Mouse (Mus musculus) forelimb bud, embryonic 11.5 days (tissue): Measurements from ENCODE around the gene Resp18.
"Not testable (repeated sequence)": the region's sequence is repeated elsewhere in the genome, so short reads cannot be mapped to it uniquely, and the experiment has no call there.

Experiments used
- DNase-seq: peaks from one replicate; pipeline ENCODE4 v3.0.0-alpha.2; 2012; ENCODE audit warnings: low read depth, low spot score

Gene Resp18

DNA sequence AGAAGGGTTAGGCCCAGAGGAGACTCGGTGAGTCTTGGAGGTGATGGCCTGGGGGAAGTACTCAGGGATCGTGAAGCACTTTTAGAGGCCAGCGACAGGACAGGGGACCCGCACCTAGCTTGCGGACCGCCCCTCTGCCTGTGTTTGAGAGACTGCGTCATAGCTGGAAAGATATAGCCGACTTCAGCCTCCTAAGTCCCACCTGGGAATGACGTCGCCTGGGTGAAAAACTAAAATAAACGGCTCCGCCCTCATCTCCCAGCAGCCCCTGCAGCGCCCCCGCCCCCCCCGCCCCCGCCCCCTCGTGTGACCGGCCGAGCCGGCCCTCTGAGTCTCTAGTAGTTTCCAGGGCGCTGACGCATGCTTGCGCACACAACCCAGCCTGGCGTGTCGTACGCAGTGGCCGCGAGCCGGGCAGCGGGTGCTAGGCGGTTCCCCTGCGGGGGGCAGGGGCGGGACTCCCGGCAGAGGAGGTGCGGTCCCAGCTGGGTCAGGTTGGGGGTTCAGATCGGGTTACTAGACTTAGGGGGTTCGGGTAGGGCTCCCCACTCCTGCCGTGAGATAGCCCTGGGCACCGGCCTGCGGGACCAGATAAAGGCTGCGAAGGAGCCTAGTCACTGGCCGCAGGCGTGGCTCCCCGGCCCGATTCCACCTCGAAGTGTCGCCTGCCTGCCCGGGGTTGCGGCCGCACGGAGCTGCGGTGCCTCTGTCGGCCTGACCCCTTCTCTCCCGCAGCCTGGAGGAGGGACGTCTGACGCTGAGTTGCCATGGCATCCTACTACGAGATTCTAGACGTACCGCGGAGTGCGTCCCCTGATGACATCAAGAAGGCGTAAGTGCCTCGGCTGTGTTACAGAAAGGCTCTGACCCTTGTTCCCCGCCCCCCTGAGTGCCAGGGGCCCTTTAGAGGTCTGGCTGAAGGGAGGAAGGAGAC lies 41.8 kb downstream of the Resp18 start, which contains the start of gene Dnajb2:
Gene Dnajb2, plus strand, starts transcription at position 290 of the 934 bp plus-strand sequence.
- DNase-seq, result peak; percentile 77

DNA sequence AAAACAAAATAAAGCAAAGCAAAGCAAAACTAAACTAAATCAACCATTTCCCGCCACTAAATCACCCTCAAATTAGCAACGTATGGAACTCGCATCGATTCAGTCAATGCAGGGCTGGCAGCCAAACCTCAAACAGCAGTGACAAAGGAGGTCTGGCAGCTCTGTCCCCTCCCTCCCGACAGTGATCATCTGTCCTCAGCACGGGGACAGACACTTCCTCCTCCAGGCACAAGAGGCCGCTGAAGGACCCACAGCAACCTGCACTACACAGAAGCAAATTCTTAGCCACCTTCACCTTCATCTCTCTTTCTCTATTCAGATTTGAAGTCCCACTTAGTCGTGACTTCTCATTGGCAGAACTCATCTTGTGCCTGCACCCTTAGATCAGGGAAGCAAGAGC lies 43.6 kb downstream of the Resp18 start:
- peak; percentile 38 for DNase-seq

DNA sequence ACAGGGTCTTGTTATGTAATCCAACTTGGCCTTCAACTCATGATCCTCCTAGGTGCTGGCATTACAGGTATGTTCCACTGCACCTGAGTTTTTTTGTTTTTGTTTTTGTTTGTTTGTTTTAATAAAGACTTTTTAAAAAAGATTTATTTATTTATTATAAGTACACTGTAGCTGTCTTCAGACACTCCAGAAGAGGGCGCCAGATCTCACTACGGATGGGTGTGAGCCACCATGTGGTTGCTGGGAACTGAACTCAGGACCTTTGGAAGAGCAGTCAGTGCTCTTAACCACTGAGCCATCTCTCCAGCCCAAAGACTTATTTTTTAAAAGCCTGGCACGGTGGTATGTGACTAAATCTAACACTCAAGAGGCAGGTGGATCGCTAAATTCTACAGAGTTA lies 45.7 kb downstream of the Resp18 start:
- not testable (repeated sequence) for DNase-seq

DNA sequence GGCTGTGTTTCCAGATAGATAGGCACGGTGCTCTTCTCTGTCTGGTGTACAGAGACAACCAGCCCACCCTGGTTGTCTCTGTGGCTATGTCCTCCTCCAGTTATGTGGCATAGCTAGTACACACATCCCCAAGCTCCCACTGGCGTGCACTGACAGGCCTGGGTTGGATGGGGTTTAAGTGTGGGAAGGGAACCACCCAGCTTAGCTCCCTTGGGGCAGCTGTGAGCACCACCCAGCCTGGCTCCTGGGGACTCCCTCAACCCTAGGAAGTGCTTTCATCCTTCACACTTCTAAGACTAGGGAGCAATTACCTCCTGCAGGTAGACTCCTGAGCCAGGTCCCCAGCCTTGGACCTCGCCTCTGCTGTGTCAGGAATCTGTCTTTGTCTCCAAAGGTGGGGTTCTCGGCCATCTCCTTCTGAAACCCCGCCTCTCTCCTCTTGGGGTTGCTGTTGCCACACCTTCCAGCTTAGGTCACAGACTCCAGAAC lies 46.5 kb downstream of the Resp18 start, which contains the start of gene A630095N17Rik:
Gene A630095N17Rik, minus strand, starts transcription at position 439 of the 489 bp plus-strand sequence.
- no peak for DNase-seq

DNA sequence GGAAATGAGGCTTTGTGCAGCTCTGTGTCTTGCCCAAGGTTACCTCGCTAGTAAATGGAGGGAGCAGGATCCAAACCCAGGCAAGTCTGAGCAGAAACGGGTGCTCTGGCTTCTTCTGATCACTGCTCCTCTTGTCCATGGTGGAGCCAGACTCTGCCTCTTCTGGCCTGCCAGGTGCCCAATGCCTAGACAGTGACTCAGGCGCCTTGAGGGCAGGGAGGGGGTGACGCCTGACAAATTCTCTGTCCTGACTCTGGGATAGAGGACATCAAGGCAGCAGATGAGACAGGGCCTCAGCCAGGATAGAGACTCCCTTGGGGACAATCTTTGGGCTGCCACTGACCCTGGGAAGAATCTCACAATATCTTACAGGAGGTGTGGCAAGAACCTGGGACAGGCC lies 47.0 kb downstream of the Resp18 start:
- no peak for DNase-seq

DNA sequence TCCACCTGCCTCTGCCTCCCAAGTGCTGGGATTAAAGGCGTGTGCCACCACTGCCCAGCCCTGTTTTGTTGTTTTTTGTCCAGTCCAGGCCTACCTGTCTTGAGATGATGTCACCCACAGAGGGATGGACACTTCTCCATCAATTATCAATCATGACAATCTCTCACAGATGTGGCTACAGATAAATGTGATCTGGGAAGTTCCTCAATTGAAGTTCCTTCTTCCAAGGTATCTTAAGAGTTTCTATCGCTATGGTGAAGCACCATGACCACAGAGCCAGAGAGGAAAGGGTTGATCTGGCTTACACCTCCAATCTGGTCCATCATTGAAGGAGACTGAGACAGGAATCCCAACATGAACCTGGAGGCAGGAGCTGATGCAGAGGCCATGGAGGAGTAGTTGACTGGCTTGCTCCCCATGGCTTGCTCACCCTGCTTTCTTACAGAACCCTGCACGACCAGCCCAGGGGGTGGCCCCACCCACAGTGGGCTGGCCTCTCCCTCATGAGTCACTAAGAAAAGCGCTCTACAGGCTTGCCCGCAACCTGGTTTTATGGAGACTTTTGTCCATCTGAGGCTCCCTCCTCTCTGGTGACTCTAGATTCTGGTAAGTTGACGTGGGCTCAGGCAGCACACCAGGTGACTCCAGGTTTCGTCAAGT lies 47.8 kb downstream of the Resp18 start:
- no peak for DNase-seq

DNA sequence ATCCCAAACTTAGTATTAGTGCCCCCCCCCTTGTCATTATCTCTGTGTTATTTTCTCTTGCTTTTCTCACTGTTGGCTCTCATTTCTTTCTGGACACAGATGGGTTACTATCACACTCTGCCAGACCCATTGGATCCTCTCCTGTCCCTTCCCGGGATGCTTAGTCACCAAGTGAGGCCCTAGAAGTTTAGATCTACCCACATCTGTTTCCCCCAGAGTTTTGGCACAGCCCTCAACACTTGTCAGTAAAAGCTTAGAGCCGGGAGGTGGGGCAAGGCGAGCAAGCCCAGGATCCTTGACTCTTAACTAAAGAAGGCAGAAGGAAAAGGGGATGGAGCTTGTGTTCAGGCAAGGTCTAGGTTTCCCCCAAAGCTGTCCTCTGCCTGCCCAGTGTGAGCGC lies 49.1 kb downstream of the Resp18 start:
- DNase-seq, result no peak

DNA sequence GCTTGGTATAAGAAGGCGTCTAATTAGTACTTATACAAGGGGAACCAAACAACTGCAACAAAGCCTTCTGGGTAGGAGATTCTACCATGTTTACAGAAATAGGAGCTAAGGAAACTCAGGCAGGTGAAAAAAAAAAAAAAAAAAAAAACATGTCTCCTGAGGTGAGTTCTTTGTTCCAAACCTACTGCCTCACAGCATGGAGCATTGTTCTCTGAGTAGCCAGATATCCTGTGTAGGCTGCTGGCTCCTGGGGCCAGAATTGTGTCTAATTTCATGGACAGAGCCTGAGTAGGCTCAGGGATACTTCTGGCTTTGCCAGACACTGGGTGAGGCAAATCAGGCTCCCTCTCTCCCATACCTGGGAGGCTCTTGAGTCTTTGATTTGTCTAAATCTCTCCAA lies 50.6 kb downstream of the Resp18 start:
- DNase-seq, result no peak

DNA sequence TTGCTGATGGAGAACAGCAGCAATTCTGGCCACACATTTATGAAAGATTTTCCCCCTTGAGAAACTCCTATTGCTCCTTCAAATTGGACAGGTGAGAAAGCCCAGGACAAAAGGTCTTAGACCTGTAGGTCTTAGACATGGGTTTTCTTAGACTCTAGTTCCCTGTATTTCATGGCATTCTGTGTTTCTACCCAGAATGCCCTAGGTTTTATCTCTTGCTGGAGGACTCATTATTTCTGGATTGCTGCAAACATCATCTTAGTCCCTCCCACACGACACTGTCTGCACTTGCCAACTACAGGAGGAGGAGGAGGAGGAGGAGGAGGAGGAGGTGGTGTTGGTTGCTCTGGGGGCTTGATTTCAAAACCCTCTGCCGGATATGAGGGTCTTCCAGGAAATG lies 52.1 kb downstream of the Resp18 start:
- DNase-seq, result no peak

DNA sequence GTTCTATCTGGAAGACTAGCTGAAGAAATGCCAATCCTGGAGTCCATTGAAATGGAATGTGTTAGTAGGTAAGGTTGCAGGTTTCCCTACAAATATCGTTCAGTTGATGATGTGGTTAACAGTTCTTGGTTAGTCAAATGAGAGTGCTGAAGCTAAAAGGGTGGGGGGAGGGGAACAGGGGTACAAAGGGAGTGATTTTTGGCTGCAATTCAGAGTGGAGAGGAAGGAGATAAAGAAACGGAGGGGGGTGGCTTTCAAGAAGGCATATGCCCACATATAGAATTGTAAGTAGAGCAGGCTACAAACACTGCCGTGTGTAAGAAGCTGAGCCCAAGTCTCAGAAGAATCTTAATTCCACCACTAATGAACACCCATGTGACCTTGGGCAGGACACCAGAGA lies 52.7 kb downstream of the Resp18 start:
- no peak for DNase-seq

DNA sequence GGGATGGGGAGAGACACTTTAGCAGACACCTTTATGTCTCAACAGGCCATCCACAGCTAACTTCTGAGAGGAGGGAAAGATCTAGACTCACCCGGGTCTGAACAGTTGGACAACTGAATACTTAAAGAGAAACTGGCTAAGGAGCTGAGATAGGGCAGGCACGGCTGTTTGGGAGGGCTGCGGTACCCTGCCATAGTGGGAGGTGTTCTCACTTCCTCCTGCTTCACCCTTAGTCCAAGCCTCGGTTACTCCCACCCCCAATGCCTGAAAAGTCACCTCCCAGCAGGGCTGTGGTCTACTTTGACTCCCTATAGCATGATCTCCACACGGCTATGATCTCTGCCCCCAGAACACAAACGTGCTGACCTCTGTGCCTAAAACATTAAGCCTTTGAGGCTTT lies 54.7 kb downstream of the Resp18 start:
- no peak for DNase-seq

DNA sequence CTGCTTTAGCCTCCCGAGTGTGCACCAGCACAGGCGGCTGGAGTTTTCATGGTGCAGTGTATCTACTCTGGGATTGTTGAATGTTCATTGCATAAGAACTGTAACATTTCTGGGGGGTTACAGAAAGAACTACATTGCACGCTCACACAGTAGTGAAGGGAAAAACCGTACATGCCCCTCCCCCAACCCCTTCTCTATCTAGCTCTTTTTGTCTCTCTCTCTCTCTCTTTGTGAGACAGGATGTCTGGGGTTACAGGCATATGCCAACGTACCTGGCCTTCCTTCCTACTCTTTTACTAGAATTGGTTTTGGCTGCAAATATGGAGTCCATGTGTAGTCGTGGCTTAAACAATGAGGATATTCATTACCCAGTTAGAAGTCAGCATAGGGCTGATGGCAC lies 55.3 kb downstream of the Resp18 start:
- no peak for DNase-seq
